Mouse (Mus musculus) stomach, postnatal 0 days (tissue): ENCODE data around the gene Zfhx3.

ENCODE experiments used
- CTCF ChIP-seq: IDR thresholded peaks from 2 replicates; pipeline ENCODE4 v1.5.1; 2016; ENCODE audit warnings: antibody characterized with exemption, low read depth, mild to moderate bottlenecking, moderate library complexity
- EP300 ChIP-seq: optimal IDR thresholded peaks from 2 replicates; pipeline ENCODE3; 2016; ENCODE audit warnings: antibody characterized with exemption

DNA sequence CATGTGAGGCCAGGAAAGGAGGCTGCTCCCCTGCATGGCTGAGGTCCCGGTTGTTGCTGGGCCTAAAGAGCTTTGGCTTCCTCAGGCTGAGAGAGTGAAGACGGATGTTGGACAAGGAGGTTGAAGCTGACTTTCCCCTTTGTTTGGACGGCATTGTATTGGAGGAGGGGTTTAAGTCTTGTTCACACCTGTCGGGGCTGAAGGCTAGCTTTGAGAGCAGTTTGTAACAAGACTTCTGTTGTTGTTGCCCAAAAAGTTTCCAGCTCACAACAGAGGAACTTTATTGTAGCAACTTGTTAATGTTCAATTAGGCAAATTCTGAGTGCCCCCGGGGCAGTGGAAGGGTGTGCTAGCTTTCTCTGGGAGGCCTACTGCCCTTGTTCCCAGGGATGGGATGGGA, 790.9 kb downstream of the Zfhx3 start:
- no peak for TF ChIP-seq CTCF
- no peak for TF ChIP-seq EP300
